Mouse (Mus musculus) hindbrain, embryonic 16.5 days (tissue): ENCODE results near the gene Cdon. TPM values are rescaled to one million over a fixed set of nuclear protein-coding genes. Genes with fewer than 3 reads are reported as not detected.

ENCODE experiments used
- ATAC-seq: fragments of 200-750 bp; cut with Nextera tagmentation; 2 replicates; pipeline ENCODE4 v1.8.0; 2017; ENCODE audit warnings: moderate TSS enrichment, moderate library complexity
- H3K27ac ChIP-seq: fragments of 300-500 bp; sonication (generic); 2 replicates; pipeline ENCODE4 v1.5.1; 2014; ENCODE audit warnings: low read depth, mild to moderate bottlenecking, control low read depth, low read length, moderate library complexity
- H3K27me3 ChIP-seq: fragments of 300-500 bp; sonication (generic); replicated peaks from 2 replicates; pipeline ENCODE4 v1.6.1; 2014; ENCODE audit warnings: low read length; ENCODE audit not compliant: control insufficient read depth, insufficient read depth
- H3K36me3 ChIP-seq: fragments of 300-500 bp; sonication (generic); 2 replicates; pipeline ENCODE4 v1.6.1; 2014; ENCODE audit warnings: mild to moderate bottlenecking, low read length, moderate library complexity, mixed read lengths; ENCODE audit not compliant: control insufficient read depth, insufficient read depth
- H3K4me1 ChIP-seq: fragments of 300-500 bp; sonication (generic); 2 replicates; pipeline ENCODE4 v1.6.1; 2014; ENCODE audit warnings: low read depth, low read length; ENCODE audit not compliant: control insufficient read depth, insufficient read depth
- H3K4me2 ChIP-seq: fragments of 300-500 bp; sonication (generic); 2 replicates; pipeline ENCODE4 v1.6.1; 2014; ENCODE audit warnings: mild to moderate bottlenecking, low read length, control low read depth, moderate library complexity
- H3K4me3 ChIP-seq: fragments of 300-500 bp; sonication (generic); 2 replicates; pipeline ENCODE4 v1.5.1; 2014; ENCODE audit warnings: mild to moderate bottlenecking, low read length, control low read depth, moderate library complexity
- H3K9ac ChIP-seq: fragments of 300-500 bp; sonication (generic); 2 replicates; pipeline ENCODE4 v1.6.1; 2014; ENCODE audit warnings: low read depth, mild to moderate bottlenecking, control low read depth, low read length, moderate library complexity
- H3K9me3 ChIP-seq: fragments of 300-500 bp; sonication (generic); 2 replicates; pipeline ENCODE4 v1.6.1; 2014; ENCODE audit warnings: mild to moderate bottlenecking, low read length, moderate library complexity; ENCODE audit not compliant: control insufficient read depth
- WGBS: fragments of 180-500 bp; shearing (Covaris S2); extraction: QIAGEN DNeasy Blood & Tissue Kit; methylation state at CpG from one replicate; pipeline ENCODE4 v1.1.7; 2014; 5-methylcytosine and 5-hydroxymethylcytosine counted together
- polyA plus RNA-seq: library from polyadenylated mRNA; unstranded; fragments of >200 nt; fragmentation: Nextera tagmentation; extraction: Ambion mirVana; gene quantifications from 2 replicates; pipeline ENCODE4 v1.2.1, GENCODE M21; 2015

Gene Cdon
- polyA plus RNA-seq, 1 experiment from 2014 or later, result 3.7 TPM

DNA sequence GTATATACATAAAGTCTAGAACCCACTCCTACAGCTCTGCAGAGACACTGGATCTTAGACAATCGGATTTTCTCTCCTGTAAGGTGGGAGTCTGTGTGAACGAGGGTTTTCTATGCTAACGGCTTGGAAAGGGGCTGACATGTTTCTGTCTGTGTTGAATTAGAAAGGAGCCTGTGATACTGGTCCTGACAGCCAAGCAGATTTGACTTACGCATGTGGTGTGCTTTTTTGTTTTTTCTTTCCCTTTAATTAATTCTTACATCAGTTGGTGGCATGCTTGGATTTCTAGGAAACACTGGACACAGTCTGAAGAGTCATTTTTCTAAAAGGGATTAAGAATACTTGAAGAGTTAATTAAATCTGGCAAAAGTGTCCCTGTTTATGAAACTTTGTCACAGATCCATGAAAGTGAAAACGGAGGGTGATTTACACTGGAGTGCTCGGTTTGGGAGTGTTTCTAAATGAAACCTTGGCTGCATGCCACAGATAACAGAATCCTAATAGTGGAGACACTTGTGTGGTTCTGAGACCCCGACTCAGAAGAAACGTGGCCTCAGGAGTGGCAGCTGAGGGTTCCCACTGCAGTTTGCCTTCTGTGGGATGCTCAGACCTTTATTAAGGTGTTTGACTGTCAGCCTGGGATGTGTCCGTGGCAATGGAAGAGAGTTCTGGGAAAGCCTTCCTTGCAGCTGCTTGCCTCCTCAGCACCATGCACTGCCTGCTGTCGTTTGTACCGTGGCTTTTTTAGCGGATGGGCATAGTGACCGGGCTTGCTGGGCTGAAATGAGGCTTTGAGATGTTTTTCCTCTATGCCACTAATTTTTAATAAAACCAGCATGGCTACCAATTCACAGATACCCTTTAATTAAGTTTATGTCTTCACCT lies 61.3 kb downstream of the Cdon start:
- Histone ChIP-seq H3K4me1 (no peaks in the 10 kb centered on the region), H3K9ac (no peak overlapping the region), H3K4me3 (no peak overlapping the region), H3K27me3 (no peaks in the 10 kb centered on the region; the same call in 1 of the 2 replicates), H3K9me3 (no peaks in the 10 kb centered on the region), H3K36me3 (peaks cover 10% of the 10 kb centered on the region), H3K27ac (no peak overlapping the region), H3K4me2 (no peak overlapping the region)
- WGBS, result 60% methylated on average over 13 of the region's 13 CpGs
- ATAC-seq, result no peak; the same call in 1 of the 2 replicates

- Histone ChIP-seq H3K9ac (no peak overlapping the region), H3K4me2 (no peak overlapping the region), H3K36me3 (peaks cover 4% of the 10 kb centered on the region; the same call in 1 of the 2 replicates), H3K4me3 (no peak overlapping the region), H3K27me3 (no peaks in the 10 kb centered on the region; the same call in 1 of the 2 replicates), H3K9me3 (no peaks in the 10 kb centered on the region), H3K4me1 (no peaks in the 10 kb centered on the region), H3K27ac (no peak overlapping the region)
- ATAC-seq, result no peak
- 80% methylated on average over 3 of the region's 3 CpGs for WGBS
Measured at GRCm38 (mm10) chr9:35483949-35484348, 63.0 kb downstream of the Cdon start.

- no peaks in the 10 kb centered on the region for H3K27me3 ChIP-seq
- WGBS, result 88% methylated on average over 13 of the region's 13 CpGs
- no peaks in the 10 kb centered on the region for H3K4me1 ChIP-seq
Measured at GRCm38 (mm10) chr9:35486616-35487015, 65.7 kb downstream of the Cdon start.

GRCm38 (mm10) chr9:35488496-35488895 lies 67.6 kb downstream of the Cdon start:
- H3K4me3 ChIP-seq, result no peak overlapping the region
- no peaks in the 10 kb centered on the region for H3K27me3 ChIP-seq
- no peaks in the 10 kb centered on the region for H3K9me3 ChIP-seq
- ATAC-seq, result no peak
- H3K9ac ChIP-seq, result no peak overlapping the region
- no peak overlapping the region for H3K27ac ChIP-seq
- H3K4me1 ChIP-seq, result no peaks in the 10 kb centered on the region
- 0 out of 2 replicates have a peak, but pooled peaks cover 3% of the 10 kb centered on the region for H3K36me3 ChIP-seq
- WGBS, result 78% methylated on average over 4 of the region's 4 CpGs
- H3K4me2 ChIP-seq, result no peak overlapping the region

More at GRCm38 (mm10) chr9:35486616-35487015, 65.7 kb downstream of the Cdon start:
- no peak overlapping the region for H3K4me3 ChIP-seq
- H3K9ac ChIP-seq, result no peak overlapping the region
- H3K9me3 ChIP-seq, result no peaks in the 10 kb centered on the region
- H3K36me3 ChIP-seq, result 0 out of 2 replicates have a peak, but pooled peaks cover 3% of the 10 kb centered on the region
- no peak overlapping the region for H3K4me2 ChIP-seq
- no peak for ATAC-seq
- H3K27ac ChIP-seq, result no peak overlapping the region

DNA sequence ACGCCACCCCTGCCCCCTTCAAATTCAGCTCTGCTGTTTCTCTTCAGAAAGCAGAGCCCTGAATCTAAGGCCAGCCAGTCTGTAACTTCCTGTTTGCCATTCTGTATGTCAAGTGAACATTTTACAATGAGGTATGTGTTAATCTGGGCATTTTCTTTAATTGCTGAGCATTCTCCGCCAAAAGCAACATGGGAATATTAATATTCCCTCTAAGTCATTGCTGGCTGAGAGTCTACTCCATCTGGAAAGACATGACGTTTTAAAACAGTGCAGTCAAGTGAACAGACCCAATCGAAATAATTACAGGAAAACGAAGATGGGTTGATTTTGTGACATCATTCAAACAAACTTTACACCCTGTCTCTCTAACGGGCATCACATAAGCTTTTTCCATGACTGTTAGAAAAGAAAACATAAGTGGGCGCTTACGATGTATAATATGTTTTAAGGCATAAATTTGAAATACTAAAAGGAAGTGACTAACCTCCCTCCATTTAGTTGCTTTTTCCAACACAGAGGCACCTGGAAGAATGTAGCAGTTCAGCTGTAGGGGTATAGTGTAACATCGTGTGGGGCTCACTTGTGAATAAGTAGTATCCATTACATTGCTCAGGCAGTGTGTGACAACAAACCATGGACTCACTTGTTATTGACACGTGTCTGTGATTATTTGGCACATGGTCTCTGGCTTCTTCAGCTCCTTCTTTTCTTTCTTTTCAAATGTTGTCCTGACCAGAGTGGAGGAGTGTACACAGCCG lies 70.4 kb downstream of the Cdon start:
- Histone ChIP-seq H3K27me3 (no peaks in the 10 kb centered on the region), H3K36me3 (no peaks in the 10 kb centered on the region), H3K4me2 (no peak overlapping the region), H3K9ac (no peak overlapping the region), H3K27ac (no peak overlapping the region), H3K9me3 (no peaks in the 10 kb centered on the region), H3K4me1 (no peaks in the 10 kb centered on the region), H3K4me3 (no peak overlapping the region)
- no peak for ATAC-seq
- WGBS, result 78% methylated on average over 11 of the region's 11 CpGs

- no peak for ATAC-seq
- no peaks in the 10 kb centered on the region for H3K36me3 ChIP-seq
- WGBS, result 50% methylated on average over 7 of the region's 7 CpGs
- no peak overlapping the region for H3K9ac ChIP-seq
- no peak overlapping the region for H3K27ac ChIP-seq
- no peaks in the 10 kb centered on the region for H3K27me3 ChIP-seq
- H3K4me3 ChIP-seq, result no peak overlapping the region
- H3K4me1 ChIP-seq, result no peaks in the 10 kb centered on the region
- H3K4me2 ChIP-seq, result no peak overlapping the region
- no peaks in the 10 kb centered on the region for H3K9me3 ChIP-seq
Measured at GRCm38 (mm10) chr9:35493033-35493732, 72.3 kb downstream of the Cdon start.

- Histone ChIP-seq H3K4me3 (no peak overlapping the region), H3K4me2 (no peak overlapping the region), H3K27ac (no peak overlapping the region), H3K4me1 (no peaks in the 10 kb centered on the region), H3K9ac (no peak overlapping the region), H3K36me3 (no peaks in the 10 kb centered on the region), H3K9me3 (no peaks in the 10 kb centered on the region), H3K27me3 (no peaks in the 10 kb centered on the region)
- WGBS, result 58% methylated on average over 4 of the region's 4 CpGs
- no peak for ATAC-seq
Measured at GRCm38 (mm10) chr9:35493733-35494092, 72.8 kb downstream of the Cdon start.

DNA sequence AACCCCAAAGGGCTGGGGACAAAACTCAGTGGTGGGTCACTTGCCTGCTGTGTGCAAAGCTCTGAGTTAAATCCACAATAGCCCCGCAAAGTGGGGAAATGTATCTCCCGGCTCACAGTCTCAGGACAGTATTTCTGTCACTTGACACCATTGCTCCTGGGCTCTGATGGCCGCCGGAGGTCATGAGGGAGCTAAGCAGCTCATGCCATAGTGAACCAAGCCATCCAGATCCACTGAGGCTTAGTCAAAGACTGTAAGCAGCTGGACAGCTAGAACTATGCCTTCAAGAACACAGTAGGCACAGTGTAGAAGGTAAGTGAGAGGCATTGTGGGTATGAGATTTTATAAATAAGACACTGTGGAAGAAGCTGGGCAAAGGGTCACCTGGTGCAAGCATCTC lies 74.0 kb downstream of the Cdon start:
- Histone ChIP-seq H3K27me3 (no peaks in the 10 kb centered on the region), H3K9ac (no peak overlapping the region), H3K4me2 (no peak overlapping the region), H3K36me3 (no peaks in the 10 kb centered on the region), H3K27ac (no peak overlapping the region), H3K4me1 (no peaks in the 10 kb centered on the region), H3K4me3 (no peak overlapping the region), H3K9me3 (no peaks in the 10 kb centered on the region)
- ATAC-seq, result no peak
- 73% methylated on average over 4 of the region's 4 CpGs for WGBS

GRCm38 (mm10) chr9:35495471-35495870 lies 74.5 kb downstream of the Cdon start:
- no peak for ATAC-seq
- no peaks in the 10 kb centered on the region for H3K9me3 ChIP-seq
- no peak overlapping the region for H3K27ac ChIP-seq
- no peak overlapping the region for H3K9ac ChIP-seq
- no peaks in the 10 kb centered on the region for H3K36me3 ChIP-seq
- no peaks in the 10 kb centered on the region for H3K4me1 ChIP-seq
- 73% methylated on average over 3 of the region's 3 CpGs for WGBS
- no peak overlapping the region for H3K4me3 ChIP-seq
- no peak overlapping the region for H3K4me2 ChIP-seq
- H3K27me3 ChIP-seq, result no peaks in the 10 kb centered on the region
